Mouse (Mus musculus) lung, embryonic 16.5 days (tissue): ENCODE data around the gene B3galt1. TPM values are rescaled to one million over a fixed set of nuclear protein-coding genes. Genes with fewer than 3 reads are reported as not detected.

Experiments used
- microRNA-seq: library from miRNA; unstranded; fragments of <30 nt; microRNA quantifications from one replicate; pipeline ENCODE4, GENCODE M21; 2016
- polyA plus RNA-seq: library from polyadenylated mRNA; unstranded; fragments of >200 nt; fragmentation: Nextera tagmentation; extraction: Ambion mirVana; gene quantifications from 2 replicates; pipeline ENCODE4 v1.2.1, GENCODE M21; 2015

Gene B3galt1
- polyA plus RNA-seq, 1 experiment from 2014 or later: 2.0 TPM

Small RNAs within 50 kb of the gene (microRNA-seq; reads per million reads assigned to microRNA genes)
- gene Mir6335: not detected
- gene Mir7224: 0.99 reads per million

Other genes with a start within 250 kb of the B3galt1 start
- gene Gm21830, start 152.1 kb upstream of the B3galt1 start, polyA plus RNA-seq: not detected in 2 replicates
- gene Gm26727, start 132.7 kb upstream of the B3galt1 start, polyA plus RNA-seq: not detected in 2 replicates
- gene Xirp2, start 119.9 kb upstream of the B3galt1 start, polyA plus RNA-seq: 0.01 and 0.03 TPM in 2 replicates